Mouse (Mus musculus): ENCODE data around the gene Tenm4.

GRCm38 (mm10) chr7:96710658-96711071, 539.6 kb downstream of the Tenm4 start:
- TF ChIP-seq CTCF (IDR thresholded peaks at IDR 0.05; ENCODE audit: low read depth) (no peak), EP300 (IDR thresholded peaks at IDR 0.05; ENCODE audit: low read depth) (no peak)

Data from heart, postnatal 0 days (tissue).